Mouse (Mus musculus) CH12.LX (cell line): ENCODE data around the gene Daam1. TPM values are rescaled to one million over a fixed set of nuclear protein-coding genes. Genes with fewer than 3 reads are reported as not detected.

ENCODE experiments used
- DNase-seq: peaks from one replicate; pipeline ENCODE4 v3.0.0-alpha.2; 2013; ENCODE audit errors: extremely low read depth
- H3K27ac ChIP-seq: 2 replicates; pipeline ENCODE4 v1.5.1; 2012; ENCODE audit warnings: low read depth, mild to moderate bottlenecking, control low read depth, moderate library complexity; ENCODE audit not compliant: insufficient read depth
- H3K27me3 ChIP-seq: replicated peaks from 2 replicates; pipeline ENCODE3; 2012; ENCODE audit warnings: inconsistent platforms
- H3K36me3 ChIP-seq, 2 experiments: replicated peaks in 1 of 2; 2 replicates each; pipeline versions ENCODE3 to v1.6.1; 2012; ENCODE audit warnings: inconsistent platforms in 1 of 2, low read length in 1 of 2, mild to moderate bottlenecking in 1 of 2, mixed read lengths in 1 of 2, moderate library complexity in 1 of 2; ENCODE audit not compliant: control insufficient read depth in 1 of 2, insufficient read depth in 1 of 2
- H3K4me1 ChIP-seq, 2 experiments: 2 replicates each; pipeline ENCODE4 v1.6.1; 2012; ENCODE audit warnings: inconsistent platforms in 1 of 2, moderate library complexity in 1 of 2; ENCODE audit not compliant: insufficient read depth in 2 of 2, control insufficient read depth in 1 of 2
- H3K4me2 ChIP-seq: 2 replicates; pipeline ENCODE4 v1.6.1; 2012; ENCODE audit warnings: low read depth, mild to moderate bottlenecking, control low read depth; ENCODE audit not compliant: poor library complexity, insufficient read depth, severe bottlenecking
- H3K4me3 ChIP-seq, 3 experiments: fragments of 150-350 bp in 1 of 3; sonication (generic) in 1 of 3; replicated peaks in 1 of 3; 2 replicates each; pipeline versions ENCODE3 to v1.5.1; 2011 to 2012; ENCODE audit warnings: low read depth in 2 of 3, low read length in 2 of 3, mild to moderate bottlenecking in 2 of 3, moderate library complexity in 2 of 3, control low read depth in 1 of 3, improper control_type of control experiment in 1 of 3, inconsistent platforms in 1 of 3, mixed read lengths in 1 of 3; ENCODE audit not compliant: poor library complexity in 1 of 3
- H3K79me2 ChIP-seq: replicated peaks from 2 replicates; pipeline ENCODE4 v1.6.1; 2012; ENCODE audit warnings: mild to moderate bottlenecking, moderate library complexity; ENCODE audit not compliant: control insufficient read depth, poor library complexity, insufficient read depth, severe bottlenecking; ENCODE audit errors: extremely low read depth
- H3K9ac ChIP-seq: 2 replicates; pipeline ENCODE4 v1.6.1; 2012; ENCODE audit warnings: low read depth, mild to moderate bottlenecking, control low read depth, moderate library complexity; ENCODE audit not compliant: insufficient read depth
- H3K9me3 ChIP-seq: replicated peaks from 2 replicates; pipeline ENCODE3; 2012; ENCODE audit warnings: low read length, inconsistent platforms, mixed read lengths
- MYC ChIP-seq: IDR thresholded peaks from 2 replicates; pipeline ENCODE4 v1.6.1; 2011; ENCODE audit warnings: low read depth, mild to moderate bottlenecking, improper control_type of control experiment, low read length
- ZNF384 ChIP-seq: IDR thresholded peaks from 2 replicates; pipeline ENCODE4 v1.6.1; 2012; ENCODE audit warnings: low read depth, low read length, improper control_type of control experiment, inconsistent platforms
- dilution Hi-C: fragments of 300-500 bp; cut with MboI; formaldehyde crosslinking; loops from 2 replicates; pipeline ENCODE4 v1.14.3; 2020; ENCODE audit warnings: low sequenced_read_pairs; ENCODE audit not compliant: extremely low pct_unique_long_range_greater_than_20kb, extremely low pct_ligation_motif_present
- in situ Hi-C: fragments of 300-500 bp; cut with MboI; formaldehyde crosslinking; loops from 3 replicates; pipeline ENCODE4 v1.14.3; 2019; ENCODE audit warnings: low sequenced_read_pairs, low pct_ligation_motif_present, low pct_unique_long_range_greater_than_20kb, mixed read lengths
- polyA plus RNA-seq: library from polyadenylated mRNA; unstranded; fragments of >175 nt; gene quantifications from 2 replicates; pipeline ENCODE4 v1.2.1, GENCODE M21; 2012; ENCODE audit warnings: low read depth; ENCODE audit not compliant: insufficient read length
- total RNA-seq, 2 experiments: library from RNA; depleted of rRNA; stranded (reverse); fragments of 300-350 nt in 1 of 2; fragments of >200 nt in 1 of 2; gene quantifications; 2 replicates each; pipeline ENCODE4 v1.2.3; 2012 to 2014

The Daam1 gene
- total and polyA plus RNA-seq, 3 experiments, result 10.7 to 27.9 (median 23.6) TPM

GRCm38 (mm10) chr12:72041238-72041637 lies 210.4 kb downstream of the Daam1 start:
- TF ChIP-seq ZNF384, result peak; percentile 82
- no peak for TF ChIP-seq MYC
- H3K27me3 ChIP-seq, result no peaks in the 10 kb centered on the region
- H3K4me1 ChIP-seq, result peaks cover 15 to 34% of the 10 kb centered on the region in 2 experiments
- no peak for DNase-seq
- H3K79me2 ChIP-seq, result no peaks in the 10 kb centered on the region
- no peak overlapping the region for H3K27ac ChIP-seq
- H3K4me3 ChIP-seq, result no peak overlapping the region
- H3K4me2 ChIP-seq, result no peak overlapping the region
- dilution Hi-C loops, result no loop called here
- no peaks in the 10 kb centered on the region for H3K9me3 ChIP-seq
- in situ Hi-C loops, result no loop called here
- no peaks in the 10 kb centered on the region for H3K36me3 ChIP-seq
- H3K9ac ChIP-seq, result no peak overlapping the region

Other genes starting within 250 kb of the Daam1 start
- not detected in 2 replicates for gene Gpr135, start 240.0 kb downstream of the Daam1 start, total RNA-seq (2012; rRNA removed)
- gene Gpr135, start 240.0 kb downstream of the Daam1 start, total RNA-seq (2014; rRNA removed), result not detected in 2 replicates
- gene Gpr135, start 240.0 kb downstream of the Daam1 start, polyA plus RNA-seq, result not detected in 2 replicates